Mouse (Mus musculus): ENCODE results near the gene Zfp316.

DNA sequence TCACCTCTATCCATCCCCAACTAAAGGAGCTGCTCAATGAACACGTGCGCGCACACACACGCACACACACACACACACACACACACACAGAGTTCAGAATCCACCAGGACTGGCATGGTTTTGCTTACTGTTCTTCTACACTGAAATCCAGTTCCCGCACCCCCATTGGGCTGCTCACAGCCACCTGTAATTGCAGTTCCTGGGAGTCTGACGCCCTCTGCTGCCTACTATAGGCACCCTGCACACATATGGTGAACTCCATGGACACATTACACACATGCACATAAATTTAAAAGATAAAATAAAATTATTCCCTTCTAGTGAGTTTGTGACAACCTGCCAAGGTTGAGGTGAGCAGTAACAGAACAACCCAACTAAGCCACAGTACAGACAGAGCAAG lies 14.9 kb upstream of the Zfp316 start:
- TF ChIP-seq CTCF (IDR thresholded peaks at IDR 0.05; ENCODE audit: control insufficient read depth, insufficient read depth, low read length), result 0 out of 2 replicates have a peak, but pooled peaks have one; percentile 22
- TF ChIP-seq POLR2A (IDR thresholded peaks at IDR 0.05; ENCODE audit: borderline replicate concordance, control insufficient read depth, low read depth, low read length), result no peak

Measured in bone marrow, adult 2 months (tissue).